Mouse (Mus musculus) C2C12 (cell line): ENCODE results near the gene Ftsj1. TPM values are rescaled to one million over a fixed set of nuclear protein-coding genes. Genes with fewer than 3 reads are reported as not detected.

Experiments used
- H3K27me3 ChIP-seq: one replicate; pipeline ENCODE4 v1.6.1; 2011; ENCODE audit not compliant: control insufficient read depth, insufficient read depth, insufficient read length
- H3K36me3 ChIP-seq: one replicate; pipeline ENCODE4 v1.6.1; 2011; ENCODE audit not compliant: control insufficient read depth, insufficient read depth
- H3K4me3 ChIP-seq: one replicate; pipeline ENCODE4 v1.5.1; 2011; ENCODE audit warnings: mild to moderate bottlenecking, control low read depth; ENCODE audit not compliant: poor library complexity, insufficient read depth, severe bottlenecking
- H3K79me2 ChIP-seq: one replicate; pipeline ENCODE4 v1.6.1; 2011; ENCODE audit not compliant: control insufficient read depth, insufficient read depth
- H3K79me3 ChIP-seq: one replicate; pipeline ENCODE4 v1.6.1; 2011; ENCODE audit warnings: low read depth, control low read depth
- H3ac ChIP-seq: one replicate; pipeline ENCODE3; 2011; ENCODE audit warnings: low read depth; ENCODE audit not compliant: control insufficient read depth, insufficient read length
- CEBPB ChIP-seq: IDR thresholded peaks from one replicate; pipeline ENCODE4 v1.6.1; 2011; ENCODE audit warnings: low read depth, mild to moderate bottlenecking, control low read depth, moderate library complexity
- CTCF ChIP-seq: IDR thresholded peaks from one replicate; pipeline ENCODE4 v1.5.1; 2011; ENCODE audit not compliant: control insufficient read depth, insufficient read depth, insufficient read length
- FOSL1 ChIP-seq: IDR thresholded peaks from one replicate; pipeline ENCODE4 v1.8.0; 2011; ENCODE audit warnings: mild to moderate bottlenecking, low read length; ENCODE audit not compliant: poor library complexity, insufficient read depth, severe bottlenecking
- MAX ChIP-seq: IDR thresholded peaks from one replicate; pipeline ENCODE4 v1.6.1; 2011; ENCODE audit warnings: mild to moderate bottlenecking, control low read depth
- MYOD1 ChIP-seq: IDR thresholded peaks from one replicate; pipeline ENCODE4 v1.6.1; 2011; ENCODE audit warnings: low read depth; ENCODE audit not compliant: control insufficient read depth, insufficient read length
- MYOG ChIP-seq: IDR thresholded peaks from one replicate; pipeline ENCODE4 v1.6.1; 2011; ENCODE audit not compliant: control insufficient read depth, insufficient read length; ENCODE audit errors: extremely low read depth
- USF1 ChIP-seq: IDR thresholded peaks from one replicate; pipeline ENCODE4 v1.6.1; 2011; ENCODE audit warnings: low read depth, mild to moderate bottlenecking, control low read depth, moderate library complexity
- polyA plus RNA-seq: library from polyadenylated mRNA; unstranded; fragments of >200 nt; fragmentation: generic; extraction: Trizol; gene quantifications from one replicate; pipeline ENCODE4 v1.2.1, GENCODE M21; 2012; ENCODE audit warnings: missing spikeins

Gene Ftsj1
- polyA plus RNA-seq, 1 experiment = 36.1 TPM

DNA sequence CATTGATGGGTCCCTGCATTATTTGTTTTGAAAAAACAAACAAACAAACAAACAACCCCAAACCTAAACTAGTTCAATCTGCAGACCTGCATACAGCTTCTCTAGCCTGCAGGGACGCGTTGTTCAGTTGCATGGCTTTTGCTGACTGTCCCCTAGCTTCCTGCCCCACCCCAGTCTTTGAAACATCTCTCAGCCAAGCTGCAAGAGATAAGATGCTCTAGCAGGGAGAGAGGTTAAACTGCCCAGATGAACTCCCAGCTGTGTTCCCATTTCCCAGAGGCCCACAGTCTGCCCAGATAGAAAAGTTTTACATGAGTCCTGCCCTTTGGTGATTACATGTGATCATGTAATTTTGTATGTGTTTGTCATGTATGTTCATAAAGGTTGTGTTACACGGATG is 12.0 kb upstream of the Ftsj1 start:
- H3K79me2 ChIP-seq = no peaks in the 10 kb centered on the region
- TF ChIP-seq MYOD1 = no peak
- TF ChIP-seq FOSL1 = no peak
- TF ChIP-seq USF1 = no peak
- TF ChIP-seq MYOG = no peak
- no peak for TF ChIP-seq MAX
- TF ChIP-seq CTCF = no peak
- TF ChIP-seq CEBPB = no peak

DNA sequence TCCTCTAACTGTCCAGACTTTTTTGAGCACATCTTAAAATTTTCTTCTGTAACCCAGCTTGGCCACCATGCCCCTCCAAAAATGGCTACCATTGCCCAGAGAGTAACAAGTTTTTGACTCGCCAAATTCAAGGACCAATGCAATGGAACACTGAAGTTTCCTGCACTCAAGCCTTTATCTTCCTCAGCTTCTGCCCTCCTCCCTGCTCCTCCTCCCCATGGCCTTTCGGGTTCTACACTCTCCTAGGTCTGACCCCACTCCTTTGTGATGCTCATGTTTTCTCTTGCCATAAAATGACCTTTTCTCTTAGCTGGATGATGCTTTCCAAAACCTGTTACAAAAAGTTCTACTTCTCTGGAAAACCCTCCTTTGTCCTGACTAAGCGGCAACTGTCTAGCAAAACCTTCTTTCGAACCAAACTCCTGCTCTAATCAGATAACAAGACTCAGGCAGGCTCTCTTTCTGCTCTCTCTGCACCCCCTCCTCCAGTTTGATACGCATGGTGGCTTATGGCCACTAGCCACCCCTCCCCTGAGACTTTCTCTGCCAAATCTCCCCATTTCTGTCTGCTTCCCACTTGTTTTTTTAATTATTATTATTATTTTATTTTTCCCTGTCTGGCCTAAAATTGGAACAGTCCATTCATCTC is 11.1 kb upstream of the Ftsj1 start:
- TF ChIP-seq CTCF (no peak), MYOG (no peak), USF1 (no peak), MAX (no peak), FOSL1 (no peak), CEBPB (no peak), MYOD1 (no peak)
- H3K79me3 ChIP-seq = no peaks in the 10 kb centered on the region
- H3K79me2 ChIP-seq = no peaks in the 10 kb centered on the region
- peaks cover 8% of the 10 kb centered on the region for H3K27me3 ChIP-seq
- no peaks in the 10 kb centered on the region for H3K36me3 ChIP-seq
- no peak overlapping the region for H3K4me3 ChIP-seq
- no peak overlapping the region for H3ac ChIP-seq

More for the DNA sequence above, 12.0 kb upstream of the Ftsj1 start:
- H3K4me3 ChIP-seq = no peak overlapping the region
- H3ac ChIP-seq = no peak overlapping the region
- peaks cover 8% of the 10 kb centered on the region for H3K27me3 ChIP-seq
- H3K79me3 ChIP-seq = no peaks in the 10 kb centered on the region
- H3K36me3 ChIP-seq = no peaks in the 10 kb centered on the region

DNA sequence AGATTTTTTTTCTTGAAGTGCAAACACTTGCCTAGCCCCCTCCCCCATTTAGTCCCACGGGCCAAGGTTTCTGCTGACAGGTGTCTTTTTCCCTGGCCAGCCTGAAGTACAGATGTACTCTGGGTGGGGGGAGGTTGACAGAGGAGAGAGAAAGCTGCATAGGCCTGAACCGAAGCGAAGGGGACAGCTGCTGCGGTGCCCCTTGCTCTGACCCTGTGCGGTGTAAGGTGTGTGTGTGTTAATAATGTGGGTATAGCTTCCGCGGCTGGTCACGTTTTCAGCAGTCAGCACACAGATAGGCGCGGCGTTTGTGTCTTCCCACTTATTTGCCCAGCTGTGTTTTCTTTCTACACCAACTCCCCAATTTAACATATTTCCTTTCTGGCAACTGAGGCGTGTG is 7.3 kb upstream of the Ftsj1 start:
- TF ChIP-seq MYOG (no peak), CEBPB (no peak), MAX (no peak), USF1 (no peak), CTCF (no peak), MYOD1 (no peak), FOSL1 (no peak)
- Histone ChIP-seq H3K4me3 (no peak overlapping the region), H3K36me3 (no peaks in the 10 kb centered on the region), H3K79me2 (no peaks in the 10 kb centered on the region), H3ac (no peak overlapping the region), H3K27me3 (peaks cover 8% of the 10 kb centered on the region), H3K79me3 (no peaks in the 10 kb centered on the region)

DNA sequence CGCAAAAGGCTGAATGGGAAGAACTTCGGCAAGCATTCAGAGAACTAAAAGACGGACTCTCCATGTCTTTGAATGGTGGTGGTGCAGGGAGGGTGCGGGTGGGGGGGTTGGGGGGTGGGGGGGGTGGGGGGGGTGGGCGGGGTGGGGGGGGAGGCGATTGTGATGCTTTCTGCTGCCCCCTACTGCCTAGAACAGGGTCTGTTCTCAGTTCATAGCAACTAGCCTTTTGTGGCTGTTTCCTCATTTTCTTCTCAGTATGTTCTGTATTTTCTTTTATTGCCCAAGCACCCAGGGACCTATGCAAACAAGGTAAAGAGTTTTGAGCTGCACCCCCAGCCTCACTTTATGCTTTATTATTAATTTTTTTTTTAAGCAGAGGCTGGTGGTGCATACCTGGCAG is 3.6 kb upstream of the Ftsj1 start:
- Histone ChIP-seq H3K79me3 (peaks cover 2% of the 10 kb centered on the region), H3K4me3 (no peak overlapping the region), H3K36me3 (no peaks in the 10 kb centered on the region), H3ac (no peak overlapping the region), H3K79me2 (peaks cover 14% of the 10 kb centered on the region), H3K27me3 (peaks cover 8% of the 10 kb centered on the region)
- no peak for TF ChIP-seq USF1
- TF ChIP-seq MAX = no peak
- no peak for TF ChIP-seq FOSL1
- TF ChIP-seq MYOG = no peak
- no peak for TF ChIP-seq MYOD1
- no peak for TF ChIP-seq CEBPB
- TF ChIP-seq CTCF = no peak

DNA sequence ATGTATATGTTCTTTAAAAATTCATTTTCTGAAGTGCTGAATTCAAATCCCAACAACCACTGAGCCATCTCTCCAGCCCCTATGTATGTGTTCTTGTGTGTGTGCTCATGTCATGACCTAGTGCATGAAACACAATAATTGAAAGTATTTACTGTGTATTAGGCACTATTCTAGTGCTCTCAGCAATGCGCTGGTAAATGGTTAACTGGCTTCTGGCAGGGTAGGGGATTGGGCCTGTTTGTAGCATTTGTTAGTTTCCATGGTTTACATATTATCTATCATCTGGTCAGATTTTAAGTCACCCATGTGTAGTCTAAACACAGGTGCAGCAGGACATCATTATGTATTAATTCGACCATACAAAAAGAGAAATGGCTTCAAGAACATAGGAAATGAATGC is 1.5 kb upstream of the Ftsj1 start:
- Histone ChIP-seq H3K4me3 (no peak overlapping the region), H3ac (no peak overlapping the region), H3K36me3 (no peaks in the 10 kb centered on the region), H3K79me2 (peaks cover 18% of the 10 kb centered on the region), H3K79me3 (peaks cover 4% of the 10 kb centered on the region), H3K27me3 (no peaks in the 10 kb centered on the region)
- no peak for TF ChIP-seq USF1
- TF ChIP-seq CTCF = no peak
